Mouse (Mus musculus): ENCODE measurements around the gene Fgfr2.

The Fgfr2 gene

DNA sequence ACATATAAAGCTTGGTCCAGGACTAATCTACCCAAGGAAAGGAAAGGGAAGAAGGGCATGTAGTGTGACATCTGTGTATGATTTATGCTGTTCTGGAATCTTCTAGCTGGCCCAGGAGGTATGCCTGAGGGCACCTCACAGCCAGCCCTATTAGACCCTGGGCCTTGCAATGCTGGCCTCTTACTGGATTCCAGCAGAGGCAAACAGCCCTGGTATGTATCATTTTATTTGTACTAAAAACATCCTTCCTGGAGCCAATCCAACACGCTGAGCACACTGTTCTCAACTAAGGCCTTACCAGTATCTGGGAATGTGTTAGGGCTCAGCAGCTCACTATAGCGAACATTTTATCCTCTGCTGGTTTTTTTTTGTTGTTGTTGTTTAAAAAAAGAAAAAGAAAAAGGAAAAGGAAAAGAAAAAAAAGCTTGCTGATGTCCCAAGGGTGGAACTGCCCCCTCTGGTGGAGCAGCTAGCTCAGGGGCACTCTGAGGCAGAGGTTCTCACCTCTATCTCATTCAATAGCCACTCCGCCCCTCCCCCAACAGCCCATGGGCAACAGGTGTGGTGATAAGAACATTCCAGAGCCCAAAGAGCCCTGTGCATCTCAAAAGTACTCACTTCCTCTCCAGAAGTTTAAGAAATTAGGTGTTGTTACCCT lies 82.3 kb downstream of the Fgfr2 start:
- no peak for DNase-seq (ENCODE audit: low spot score)

DNA sequence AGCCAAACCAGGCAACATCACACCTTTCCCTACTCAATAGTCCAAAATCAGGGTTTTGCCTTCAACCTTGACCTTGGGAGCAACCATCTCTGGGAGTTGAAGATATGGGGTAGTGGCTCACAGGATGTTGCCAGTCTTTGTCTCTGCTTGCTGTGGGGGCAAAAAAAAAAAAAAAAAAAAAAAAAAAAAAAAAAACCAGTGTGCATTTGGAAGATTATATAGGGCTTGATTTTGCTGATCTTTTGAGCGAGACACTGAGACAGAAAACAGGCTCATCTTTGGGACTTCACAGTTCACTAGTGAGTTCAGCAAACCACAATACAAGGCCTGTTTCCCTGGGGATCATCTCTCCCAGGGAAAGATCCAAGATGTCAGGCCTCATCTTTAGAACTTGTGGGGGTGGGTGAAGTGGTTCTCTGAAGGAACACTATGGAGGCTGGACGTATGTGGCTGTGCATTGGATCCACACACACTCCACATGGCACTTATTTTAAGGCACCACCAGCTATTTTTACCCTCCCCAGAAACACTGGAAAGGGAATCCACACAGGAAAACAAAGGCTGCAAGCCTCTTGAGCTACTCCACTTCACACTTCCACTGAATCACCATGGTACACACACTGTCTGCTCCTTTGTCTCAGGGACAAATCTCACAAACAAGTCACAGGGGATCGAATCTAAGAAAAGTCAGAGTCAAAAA lies 83.4 kb downstream of the Fgfr2 start:
- DNase-seq (ENCODE audit: low spot score): no peak

DNA sequence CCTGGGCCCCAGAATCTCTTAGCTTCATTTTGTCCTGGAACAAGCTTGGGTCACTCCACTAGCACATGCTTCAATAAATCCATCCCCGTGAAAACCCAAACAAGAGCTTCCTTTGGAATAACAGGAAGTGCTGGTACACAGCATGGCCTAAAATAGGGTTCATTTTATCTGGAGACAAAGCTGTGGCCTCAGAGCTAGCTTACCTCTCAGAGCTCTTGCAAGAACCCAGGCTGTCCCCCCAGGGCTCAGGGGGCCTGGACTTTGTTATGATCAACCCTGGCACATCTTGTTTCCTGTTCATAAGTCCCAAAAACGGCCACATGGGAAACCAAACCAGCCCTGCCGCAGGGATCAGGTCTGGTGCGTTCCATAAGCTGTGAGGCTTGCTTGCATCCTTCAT lies 85.5 kb downstream of the Fgfr2 start:
- DNase-seq (ENCODE audit: low spot score): no peak

DNA sequence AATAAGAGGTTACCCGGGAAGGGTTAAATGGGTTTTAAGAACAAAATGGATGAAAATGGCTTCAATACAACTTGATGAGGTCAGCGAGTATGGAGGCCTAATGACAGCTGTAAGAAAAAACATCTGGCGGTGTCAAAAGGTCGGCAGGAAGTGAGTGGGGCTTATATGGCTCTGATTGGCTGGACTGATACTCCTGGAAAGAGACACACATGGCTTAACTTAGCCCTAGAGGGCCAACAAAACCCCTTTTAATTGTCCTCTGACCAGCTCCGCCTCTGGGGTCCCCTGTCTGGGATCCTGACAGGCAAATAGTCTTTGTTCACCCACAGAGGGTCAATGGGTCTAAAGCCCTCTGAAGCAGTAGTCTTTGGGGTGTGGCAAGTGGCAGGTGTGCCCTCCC lies 85.9 kb downstream of the Fgfr2 start:
- DNase-seq (ENCODE audit: low spot score): no peak

DNA sequence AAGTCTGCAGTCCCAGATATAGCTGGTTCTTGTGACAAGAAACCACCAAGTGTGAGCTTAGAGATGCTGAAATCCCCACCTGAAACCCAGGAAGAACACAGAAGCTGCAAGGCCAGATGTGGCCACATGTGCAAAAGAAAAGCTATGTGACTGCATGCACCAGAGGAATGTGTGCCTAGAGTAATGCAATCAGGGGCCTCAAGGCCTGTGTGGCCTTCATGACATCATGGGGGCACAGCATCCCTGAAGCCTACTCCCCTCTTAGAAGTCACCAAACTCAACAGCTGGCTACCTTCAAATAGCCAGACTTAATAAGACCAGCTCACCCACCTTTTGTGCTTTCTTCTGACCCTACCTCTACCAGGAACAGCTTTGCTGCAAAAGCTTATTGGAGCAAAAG lies 87.2 kb downstream of the Fgfr2 start:
- no peak for DNase-seq (ENCODE audit: low spot score)

DNA sequence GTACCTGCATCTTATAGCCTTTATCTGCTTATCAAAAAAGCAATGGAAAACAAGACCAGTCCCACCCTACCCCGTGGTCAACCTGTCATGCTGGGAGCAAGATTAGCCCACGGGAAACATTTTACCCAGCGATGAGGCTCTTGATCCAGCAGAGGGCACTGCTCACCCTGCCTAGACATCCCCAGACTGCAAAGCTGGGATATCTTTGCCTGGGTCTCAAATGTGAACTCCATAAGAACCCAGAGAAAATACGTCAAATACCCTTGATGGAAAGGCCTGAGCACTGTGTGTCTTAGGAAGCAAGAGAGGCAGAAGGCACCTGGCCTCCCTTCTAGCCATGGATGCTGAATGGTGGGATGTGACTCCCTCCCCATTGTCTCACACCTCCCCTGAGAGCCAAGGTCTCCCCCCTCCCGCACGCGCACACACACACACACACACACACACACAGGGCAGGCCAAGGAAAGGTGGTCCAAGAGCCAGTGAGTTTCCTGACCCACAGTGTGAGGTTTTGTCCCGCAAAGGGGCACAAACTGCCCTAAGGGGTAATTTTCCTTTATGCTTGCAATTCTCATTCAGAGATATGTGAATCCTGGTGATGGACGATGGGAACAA lies 90.5 kb downstream of the Fgfr2 start:
- no peak for DNase-seq (ENCODE audit: low spot score)

DNA sequence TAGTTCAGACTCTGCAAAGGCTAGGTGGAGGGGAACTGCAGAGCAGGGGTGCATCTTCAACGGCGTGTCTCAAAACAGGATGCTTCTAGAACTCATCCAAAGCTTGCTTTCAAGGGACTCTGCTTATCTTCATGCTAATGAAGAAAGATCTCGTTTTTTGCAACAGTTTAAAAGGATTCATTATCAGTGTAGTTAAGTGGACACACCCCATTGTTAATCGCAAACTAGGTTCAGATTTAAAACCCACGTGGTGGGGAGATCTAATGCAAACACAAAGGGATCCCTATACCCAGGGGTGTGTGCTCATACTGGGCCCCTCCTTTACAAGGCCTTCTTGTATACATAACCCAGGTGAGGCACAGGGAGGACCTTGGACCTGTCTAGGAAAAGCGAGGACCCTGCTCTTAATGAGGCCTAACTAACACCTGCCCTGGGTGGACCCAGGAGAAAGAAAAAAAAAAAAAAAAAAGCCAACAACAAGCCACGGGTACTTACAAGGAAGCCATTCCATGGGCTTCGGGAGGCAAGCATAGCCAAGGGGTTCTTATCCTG lies 93.6 kb downstream of the Fgfr2 start:
- no peak for DNase-seq (ENCODE audit: low spot score)

DNA sequence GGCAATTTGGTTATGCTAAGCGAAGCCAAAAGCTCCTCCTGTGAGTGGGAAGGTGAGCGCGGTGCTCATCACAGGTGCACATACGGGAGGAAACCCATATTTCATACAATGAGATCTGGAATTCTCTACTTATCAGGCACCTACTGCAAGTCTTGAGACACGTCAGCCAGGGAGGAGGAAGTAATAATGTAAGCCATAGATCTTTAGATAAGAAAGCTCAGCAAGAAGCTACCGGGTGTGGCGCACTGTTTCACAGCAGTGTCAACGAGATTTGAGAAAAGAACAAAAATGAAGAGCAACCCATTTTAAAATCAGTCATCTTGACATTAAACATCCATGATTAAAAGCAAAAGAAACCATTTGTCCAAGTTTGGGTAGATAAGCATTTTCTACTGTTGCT lies 94.1 kb downstream of the Fgfr2 start:
- no peak for DNase-seq (ENCODE audit: low spot score)

DNA sequence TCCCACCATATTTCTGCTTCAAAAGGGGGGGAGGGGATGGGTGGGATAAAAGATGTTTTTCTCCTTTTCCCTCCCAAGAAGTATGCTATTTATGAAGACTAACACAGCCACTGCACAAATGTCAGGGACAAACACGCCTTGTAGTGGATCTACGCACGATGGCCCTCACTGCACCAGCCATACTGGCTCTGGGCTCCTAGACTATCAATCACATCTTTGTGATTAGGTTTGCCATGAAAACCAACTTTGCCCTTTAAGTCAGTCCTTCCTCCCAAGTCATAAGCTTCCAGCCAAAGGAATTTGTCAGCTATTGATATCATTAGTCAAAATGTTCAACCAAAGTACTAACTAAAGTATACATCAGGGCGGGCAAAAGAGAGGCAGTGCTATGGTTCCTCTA lies 95.2 kb downstream of the Fgfr2 start:
- no peak for DNase-seq (ENCODE audit: low spot score)

DNA sequence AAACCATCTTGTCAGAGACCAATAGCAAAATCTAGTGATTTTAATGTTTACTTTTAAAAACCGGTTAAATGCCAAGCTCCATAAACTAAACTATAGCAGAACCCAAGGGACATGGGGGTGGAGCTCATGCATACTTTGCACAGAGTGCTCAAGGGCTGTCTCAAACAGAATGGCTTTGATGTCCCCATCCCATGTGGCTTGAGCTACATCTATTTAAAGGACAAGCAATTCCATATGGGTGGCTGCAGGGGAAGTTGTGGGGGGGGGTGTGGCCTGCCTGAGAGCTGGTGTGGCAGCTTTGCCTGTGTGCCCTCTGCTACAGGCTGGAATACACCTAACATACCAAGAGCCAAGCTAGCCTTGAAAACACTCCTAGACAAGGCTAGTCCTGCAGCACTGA lies 98.5 kb downstream of the Fgfr2 start:
- no peak for DNase-seq (ENCODE audit: low spot score)

DNA sequence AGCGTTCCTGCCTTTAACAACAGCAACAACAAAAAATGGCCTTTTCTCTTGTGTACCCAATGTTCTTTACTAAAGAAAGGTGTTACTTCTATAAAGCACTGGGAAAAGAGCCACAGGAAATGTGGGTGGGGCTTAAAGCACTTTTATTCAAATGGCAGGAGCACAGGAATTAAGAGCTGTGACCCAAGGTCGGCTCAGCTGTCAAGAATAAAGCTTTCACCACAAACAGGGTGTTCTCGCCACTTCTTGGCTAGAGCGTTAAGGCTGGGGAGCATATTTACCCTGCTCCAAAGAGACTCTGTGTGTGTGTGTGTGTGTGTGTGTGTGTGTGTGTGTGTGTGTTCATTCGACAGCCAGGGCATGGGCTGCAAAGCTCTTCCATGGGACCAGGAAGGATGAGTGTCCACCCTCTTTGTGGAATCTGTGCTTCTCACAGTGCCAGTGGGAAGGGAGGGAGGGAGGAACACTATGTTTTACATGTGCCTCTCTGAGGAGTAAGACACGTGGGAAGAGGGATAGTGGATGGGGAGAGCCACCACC lies 103.6 kb downstream of the Fgfr2 start:
- DNase-seq (ENCODE audit: low spot score): no peak

DNA sequence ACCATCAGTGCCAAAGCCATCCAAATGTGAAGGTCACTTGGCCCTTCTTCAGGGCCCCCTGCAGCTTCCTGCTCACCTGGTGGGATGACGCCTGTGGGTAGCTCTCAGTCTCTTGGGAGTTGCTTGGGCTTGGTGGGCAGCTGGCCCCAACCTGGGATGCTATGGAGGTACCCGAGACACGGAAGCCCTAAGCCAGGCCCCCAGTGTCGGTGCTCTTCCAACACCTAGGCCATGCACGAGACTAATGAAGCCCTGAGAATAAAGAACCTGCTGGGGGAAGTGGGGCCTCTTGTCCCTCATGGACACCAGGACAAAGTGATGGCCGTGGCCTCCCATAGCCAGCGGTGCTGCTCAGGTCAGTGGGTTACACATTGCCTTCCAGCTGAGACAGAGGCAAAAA lies 104.2 kb downstream of the Fgfr2 start:
- DNase-seq (ENCODE audit: low spot score): no peak

DNA sequence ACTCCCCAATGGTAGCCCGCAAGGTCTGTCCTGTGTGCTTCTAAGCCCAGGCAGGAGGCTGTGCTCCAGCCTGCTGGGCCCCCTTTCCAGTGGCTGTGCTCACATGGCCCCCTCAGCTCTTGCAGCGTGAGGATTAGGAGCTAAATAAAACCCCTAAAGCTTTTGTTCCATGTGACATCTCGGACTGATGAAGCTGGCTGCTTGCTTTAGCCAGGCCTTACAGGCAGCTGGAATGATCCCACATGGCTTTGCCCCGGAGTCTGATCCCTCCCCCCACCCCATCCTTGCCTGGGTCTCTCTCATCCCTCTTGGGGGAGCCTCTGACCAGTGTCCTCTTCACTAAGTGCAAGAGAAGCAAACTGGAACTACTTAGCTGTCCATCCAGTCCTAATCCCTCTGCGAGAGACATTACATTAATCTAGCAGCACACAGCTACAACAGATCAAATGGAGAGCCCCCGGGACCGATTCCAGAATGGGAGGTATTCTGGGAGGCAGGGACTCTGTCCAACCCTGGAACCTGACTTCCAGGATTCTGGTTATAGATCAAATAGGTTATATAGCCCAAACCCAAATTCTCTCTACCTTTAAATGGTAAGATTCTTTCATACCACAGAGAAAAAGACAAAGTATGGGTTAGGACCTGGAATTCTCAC lies 107.6 kb downstream of the Fgfr2 start:
- no peak for DNase-seq (ENCODE audit: low spot score)

DNA sequence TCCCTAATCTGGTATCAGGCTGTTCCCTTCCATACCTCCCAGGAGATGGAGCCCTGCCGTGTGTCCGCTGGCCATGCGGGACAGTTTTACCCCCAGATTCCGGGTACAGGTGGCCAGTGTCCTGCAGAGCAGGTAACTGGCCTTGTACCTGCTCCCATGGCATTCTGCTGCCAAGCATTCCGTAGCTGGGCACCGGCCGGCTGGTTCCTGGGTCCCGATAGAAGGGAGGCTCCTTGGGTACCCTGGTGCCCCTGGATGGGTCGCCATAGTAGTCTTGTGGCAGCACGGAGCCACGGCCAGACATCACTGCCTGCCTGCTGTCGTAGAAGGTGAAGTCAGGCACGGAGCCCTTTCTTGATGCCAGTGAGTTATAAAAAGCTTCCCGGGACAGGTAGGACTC lies 108.5 kb downstream of the Fgfr2 start:
- no peak for DNase-seq (ENCODE audit: low spot score)

DNA sequence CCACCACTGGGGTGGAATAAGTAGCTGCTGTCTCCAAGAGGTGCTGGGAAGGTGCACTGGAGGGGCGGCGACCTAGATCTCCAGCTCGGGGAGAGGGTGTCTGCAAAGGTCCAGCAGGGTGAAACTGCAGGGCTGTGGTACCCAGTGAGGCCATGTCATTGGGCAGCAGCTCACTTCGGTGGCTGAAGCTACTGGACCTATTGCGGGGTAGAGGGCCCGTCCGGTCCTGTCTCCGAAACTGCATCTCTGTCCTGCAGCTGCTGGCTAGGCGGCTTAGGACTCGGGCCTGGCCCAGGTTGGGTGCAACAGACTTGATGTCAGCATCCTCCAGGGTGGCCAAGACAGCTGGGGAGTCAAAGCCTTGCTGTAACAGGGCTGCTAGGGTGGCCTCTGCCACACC lies 109.2 kb downstream of the Fgfr2 start:
- no peak for DNase-seq (ENCODE audit: low spot score)

DNA sequence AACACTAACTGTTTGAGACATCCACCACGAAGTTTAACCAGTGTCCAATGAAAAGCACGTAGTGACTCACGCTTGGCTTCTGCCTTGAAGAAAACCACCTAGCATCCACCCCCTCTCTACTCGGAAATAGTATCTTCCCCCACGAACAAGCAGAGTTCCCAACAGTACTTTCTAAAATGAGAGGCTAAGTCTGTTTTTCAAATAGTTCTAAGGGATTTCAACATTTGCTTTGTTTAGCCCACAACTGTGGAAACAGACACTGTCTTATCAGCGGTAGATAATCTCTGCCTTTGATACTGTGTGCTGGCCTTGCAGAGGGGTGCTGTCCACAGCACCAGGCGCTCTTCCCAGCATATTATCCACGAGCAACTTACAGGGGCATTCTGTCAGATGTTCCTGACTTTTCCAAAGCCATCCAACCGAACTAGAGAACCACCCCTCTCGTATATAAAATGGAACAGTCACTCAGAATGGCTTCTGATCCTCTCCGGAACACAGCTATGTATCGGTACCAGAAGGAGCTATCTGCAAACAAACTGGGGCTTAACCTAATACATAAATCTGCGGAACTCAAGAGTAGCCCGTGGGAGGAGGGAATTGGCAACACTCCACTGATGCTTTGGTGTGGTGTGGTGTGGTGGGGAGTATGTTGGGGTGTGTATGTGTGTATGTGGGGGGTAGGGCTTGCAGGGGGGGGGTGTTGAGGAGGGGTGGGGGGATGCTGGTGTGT lies 110.3 kb downstream of the Fgfr2 start:
- DNase-seq (ENCODE audit: low spot score): no peak

DNA sequence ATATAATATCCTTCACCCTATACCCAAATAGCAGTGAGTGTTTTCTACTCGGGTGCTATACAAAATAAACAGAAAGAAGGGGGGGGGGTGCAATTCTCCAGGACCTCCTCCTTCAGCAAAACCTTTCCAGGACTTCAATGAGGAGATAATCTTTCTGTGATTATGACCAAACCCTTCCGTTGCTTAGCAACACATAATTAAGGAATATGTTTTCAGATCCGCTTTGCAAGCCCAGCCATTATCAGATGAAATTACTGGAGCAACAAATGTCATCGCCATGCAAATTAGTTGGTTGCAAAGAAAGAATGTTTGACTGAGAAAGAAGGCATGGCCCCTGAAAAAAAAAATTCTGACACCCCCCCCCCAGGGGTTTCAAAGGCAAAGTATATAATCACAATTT lies 111.5 kb downstream of the Fgfr2 start:
- no peak for DNase-seq (ENCODE audit: low spot score)

DNA sequence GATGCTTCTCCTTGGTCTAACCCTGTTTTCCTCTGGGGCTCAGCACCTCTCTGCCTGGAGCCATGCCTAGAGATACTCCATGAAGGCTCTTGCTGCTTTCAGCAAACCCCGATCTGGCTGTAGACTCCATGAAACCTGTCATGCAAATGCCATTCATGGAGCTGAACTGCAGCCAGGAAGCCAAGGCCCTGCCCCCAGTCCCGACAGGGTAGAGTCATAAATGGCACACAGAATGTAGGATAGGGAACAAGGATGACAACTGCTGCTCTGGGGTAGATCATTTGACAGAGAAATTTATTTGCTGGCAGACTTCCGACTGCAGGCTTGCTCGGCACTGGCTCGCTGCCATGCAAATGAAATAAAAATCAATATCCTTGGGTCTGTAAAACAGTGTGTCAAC lies 112.0 kb downstream of the Fgfr2 start:
- peak; percentile 54 for DNase-seq (ENCODE audit: low spot score)

DNA sequence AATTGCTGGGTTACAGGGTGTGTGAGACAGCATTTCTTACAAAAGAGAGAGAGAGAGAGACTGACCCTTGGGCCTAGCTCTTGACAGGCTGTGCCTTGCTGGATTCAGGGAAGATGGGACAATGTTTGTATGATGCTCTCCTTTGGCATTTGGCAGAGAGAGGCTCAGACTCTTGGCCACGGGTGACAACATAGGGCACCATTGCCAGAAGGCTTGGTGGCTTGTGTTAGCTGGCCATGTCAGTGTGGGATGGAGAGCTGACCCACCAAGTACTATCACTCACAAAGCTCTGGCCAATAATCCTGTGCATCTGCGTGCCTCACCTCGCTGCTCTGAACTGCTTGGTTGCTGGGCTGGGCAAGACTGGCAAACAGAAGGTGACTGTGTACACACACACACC lies 112.7 kb downstream of the Fgfr2 start:
- no peak for DNase-seq (ENCODE audit: low spot score)

DNA sequence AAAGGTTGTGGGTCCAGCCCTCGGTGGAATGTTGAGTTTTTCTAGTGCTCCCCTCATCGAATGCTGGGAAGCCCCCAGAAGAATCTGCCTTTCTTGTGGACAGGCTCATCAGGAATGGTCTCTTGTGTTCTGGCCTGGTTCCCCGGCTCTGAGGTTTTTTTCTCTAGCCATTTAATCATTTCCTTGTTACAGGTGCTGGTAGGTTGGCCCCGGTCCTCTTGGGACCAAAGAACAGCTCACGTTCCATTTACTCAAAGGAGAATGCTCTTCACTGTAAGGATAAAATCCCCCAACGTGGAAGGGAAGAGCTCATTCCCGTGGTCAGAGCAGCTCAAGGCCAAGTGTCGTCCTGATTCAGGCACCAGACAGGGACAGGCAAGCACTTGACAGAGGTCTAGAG lies 113.5 kb downstream of the Fgfr2 start:
- DNase-seq (ENCODE audit: low spot score): no peak

DNA sequence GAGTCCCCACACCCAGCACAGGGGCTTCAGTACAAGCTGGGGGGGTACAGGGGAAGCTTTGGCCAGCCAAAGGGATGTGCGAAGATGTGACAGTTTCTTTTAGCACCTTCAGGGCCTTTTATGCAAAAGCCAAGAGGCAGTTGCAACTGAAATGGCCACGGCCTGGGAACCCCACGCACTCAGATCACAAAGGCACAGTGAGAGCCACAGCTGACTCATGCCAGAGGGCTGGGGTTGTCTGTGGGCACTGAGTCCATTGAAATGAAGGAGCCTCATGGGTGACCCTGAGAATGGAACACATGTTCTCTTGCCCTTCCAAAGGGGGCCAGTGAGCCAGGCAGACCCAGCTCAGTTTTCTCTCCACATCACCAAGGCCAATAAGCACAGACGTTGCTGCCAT lies 114.5 kb downstream of the Fgfr2 start:
- DNase-seq (ENCODE audit: low spot score): no peak

DNA sequence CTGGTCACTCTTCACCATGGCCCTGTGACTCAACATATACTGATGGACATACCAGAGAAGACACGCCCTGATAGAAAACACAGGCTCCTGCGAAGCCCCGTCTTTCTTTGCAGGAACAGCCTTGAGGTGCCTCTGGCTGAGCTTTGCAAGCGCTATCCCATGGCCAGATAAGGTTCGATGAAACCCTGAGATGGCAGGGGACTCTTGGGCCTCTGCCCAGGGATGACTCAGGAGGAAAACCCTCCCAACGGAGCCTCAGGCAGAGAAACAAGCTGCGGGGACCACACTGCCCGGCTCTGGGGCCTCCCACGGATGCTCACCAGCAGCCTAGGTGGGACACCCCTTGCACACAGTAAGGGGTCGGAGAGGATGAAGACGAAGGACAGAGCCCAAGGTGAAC lies 115.8 kb downstream of the Fgfr2 start:
- DNase-seq (ENCODE audit: low spot score): no peak
